Mouse (Mus musculus): ENCODE measurements around the gene Gm49383. TPM values are rescaled to one million over a fixed set of nuclear protein-coding genes. Genes with fewer than 3 reads are reported as not detected.
"Not testable (repeated sequence)": the region's sequence is repeated elsewhere in the genome, so short reads cannot be mapped to it uniquely, and the experiment has no call there.

The Gm49383 gene
- polyA plus RNA-seq, 1 experiment from 2014 or later: 28.6 TPM

DNA sequence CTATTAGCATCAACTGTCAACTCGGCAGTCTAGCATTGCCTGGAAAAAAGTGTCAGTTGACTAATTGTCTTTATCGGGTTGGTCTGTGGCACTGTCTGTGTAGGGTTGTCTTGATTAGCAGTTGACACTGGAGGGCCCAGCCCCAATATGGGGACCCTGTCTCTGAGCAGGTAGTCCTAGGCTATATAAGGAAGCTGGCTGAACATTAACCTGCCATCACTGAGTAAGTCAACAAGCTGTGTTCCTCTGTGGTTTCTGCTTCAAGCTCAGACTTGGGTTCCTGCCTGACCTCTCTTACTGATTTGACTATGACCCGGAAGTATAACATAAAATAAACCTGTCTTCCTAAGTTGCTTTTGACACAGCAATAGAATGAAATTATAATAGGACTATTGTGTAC, 20.9 kb downstream of the Gm49383 start:
- Histone ChIP-seq H3K9me3 (no peaks in the 10 kb centered on the region), H3K4me3 (replicated peaks) (no peak overlapping the region), H3K9ac (no peak overlapping the region), H3K27me3 (replicated peaks) (no peaks in the 10 kb centered on the region), H3K27ac (no peak overlapping the region), H3K36me3 (0 out of 2 replicates have a peak, but pooled peaks cover 3% of the 10 kb centered on the region), H3K4me2 (replicated peaks) (no peak overlapping the region), H3K4me1 (replicated peaks) (no peaks in the 10 kb centered on the region)
- peak; percentile 74 for ATAC-seq
- 69% methylated on average over 3 of the region's 3 CpGs for WGBS

- no peak overlapping the region for H3K9ac ChIP-seq
- no peak overlapping the region for H3K4me3 ChIP-seq (replicated peaks)
- H3K4me2 ChIP-seq (replicated peaks): no peak overlapping the region
- no peak overlapping the region for H3K27ac ChIP-seq
- H3K36me3 ChIP-seq: 0 out of 2 replicates have a peak, but pooled peaks cover 3% of the 10 kb centered on the region
- H3K9me3 ChIP-seq: no peaks in the 10 kb centered on the region
- ATAC-seq: no peak
- 92% methylated on average over 2 of the region's 2 CpGs for WGBS
- no peaks in the 10 kb centered on the region for H3K27me3 ChIP-seq (replicated peaks)
- 0 out of 2 replicates have a peak, but pooled peaks cover 6% of the 10 kb centered on the region for H3K4me1 ChIP-seq (replicated peaks)
These were observed 25.6 kb downstream of the Gm49383 start for GRCm38 (mm10) chr12:69171307-69171706.

GRCm38 (mm10) chr12:69168461-69169106, 28.3 kb downstream of the Gm49383 start, which contains the start of gene Lrr1:
Gene Lrr1, plus strand, starts transcription at chr12:69168814.
- Histone ChIP-seq H3K4me3 (replicated peaks) (peak within 1 kb of the TSS; percentile 76), H3K27ac (peak within 1 kb of the TSS; percentile 61; the same call in 1 of the 2 replicates), H3K4me2 (replicated peaks) (peak within 1 kb of the TSS; percentile 77), H3K36me3 (0 out of 2 replicates have a peak, but pooled peaks cover 3% of the 10 kb centered on the region), H3K27me3 (replicated peaks) (no peaks in the 10 kb centered on the region), H3K9me3 (no peaks in the 10 kb centered on the region), H3K4me1 (replicated peaks) (peaks cover 6% of the 10 kb centered on the region; the same call in 1 of the 2 replicates), H3K9ac (peak within 1 kb of the TSS; percentile 60)
- ATAC-seq: peak; percentile 94
- under 1% methylated on average over 40 of the region's 40 CpGs for WGBS

GRCm38 (mm10) chr12:69167656-69168460, 29.0 kb downstream of the Gm49383 start:
- Histone ChIP-seq H3K36me3 (no peaks in the 10 kb centered on the region), H3K4me2 (replicated peaks) (peak overlapping the region; percentile 77), H3K9ac (peak overlapping the region; percentile 60), H3K4me3 (replicated peaks) (peak overlapping the region; percentile 76), H3K27me3 (replicated peaks) (no peaks in the 10 kb centered on the region), H3K4me1 (replicated peaks) (peaks cover 6% of the 10 kb centered on the region; the same call in 1 of the 2 replicates), H3K9me3 (no peaks in the 10 kb centered on the region), H3K27ac (0 out of 2 replicates have a peak overlapping the region, but pooled peaks have one; percentile 61)
- WGBS: 6% methylated on average over 18 of the region's 18 CpGs
- ATAC-seq: peak; percentile 40

GRCm38 (mm10) chr12:69166861-69167581, 29.9 kb downstream of the Gm49383 start:
- ATAC-seq; H3K9ac ChIP-seq; H3K9me3 ChIP-seq; H3K27me3 ChIP-seq (replicated peaks); H3K4me3 ChIP-seq (replicated peaks); H3K36me3 ChIP-seq; H3K4me2 ChIP-seq (replicated peaks); H3K27ac ChIP-seq; H3K4me1 ChIP-seq (replicated peaks): not testable (repeated sequence)
- 77% methylated on average over 8 of the region's 8 CpGs for WGBS

GRCm38 (mm10) chr12:69164904-69165303, 32.0 kb downstream of the Gm49383 start:
- Histone ChIP-seq H3K4me2 (replicated peaks) (no peak overlapping the region), H3K4me3 (replicated peaks) (no peak overlapping the region), H3K27ac (no peak overlapping the region), H3K27me3 (replicated peaks) (no peaks in the 10 kb centered on the region), H3K36me3 (no peaks in the 10 kb centered on the region), H3K9me3 (no peaks in the 10 kb centered on the region), H3K4me1 (replicated peaks) (peaks cover 4% of the 10 kb centered on the region; the same call in 1 of the 2 replicates), H3K9ac (no peak overlapping the region)
- no peak for ATAC-seq
- 44% methylated on average over 3 of the region's 3 CpGs for WGBS

DNA sequence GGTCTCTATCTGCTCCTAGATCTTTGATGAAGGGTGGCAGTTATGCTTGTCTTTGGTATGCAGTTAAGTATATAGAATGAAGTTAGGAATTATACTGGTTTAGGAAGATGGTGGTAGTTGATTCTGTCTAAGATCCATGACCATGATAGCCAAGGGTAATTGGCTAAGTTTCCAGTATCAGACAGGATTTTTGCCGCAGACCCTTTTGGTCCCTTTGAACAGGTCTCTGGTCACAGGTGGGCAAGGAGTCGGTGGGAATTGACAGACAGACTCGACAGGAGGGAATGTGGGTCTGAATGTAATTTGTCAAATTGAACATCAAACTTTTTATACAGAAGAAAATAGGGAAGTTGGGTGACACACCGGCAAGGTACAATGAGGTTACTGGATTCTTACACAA, 33.3 kb downstream of the Gm49383 start:
- not testable (repeated sequence) for ATAC-seq; H3K27ac ChIP-seq; H3K4me2 ChIP-seq (replicated peaks); H3K9ac ChIP-seq; H3K9me3 ChIP-seq; H3K4me3 ChIP-seq (replicated peaks); H3K4me1 ChIP-seq (replicated peaks); H3K36me3 ChIP-seq; H3K27me3 ChIP-seq (replicated peaks)
- 89% methylated on average over 4 of the region's 4 CpGs for WGBS

- not testable (repeated sequence) for ATAC-seq; H3K27ac ChIP-seq; H3K4me2 ChIP-seq (replicated peaks); H3K4me3 ChIP-seq (replicated peaks); H3K9ac ChIP-seq; H3K9me3 ChIP-seq; H3K27me3 ChIP-seq (replicated peaks); H3K4me1 ChIP-seq (replicated peaks)
- 83% methylated on average over 2 of the region's 2 CpGs for WGBS
- peaks cover 12% of the 10 kb centered on the region for H3K36me3 ChIP-seq
These were observed 36.2 kb downstream of the Gm49383 start for GRCm38 (mm10) chr12:69160677-69161076.

- no peak overlapping the region for H3K9ac ChIP-seq
- peaks cover 7% of the 10 kb centered on the region; the same call in 1 of the 2 replicates for H3K4me1 ChIP-seq (replicated peaks)
- 4% methylated on average over 9 of the region's 9 CpGs for WGBS
- H3K27me3 ChIP-seq (replicated peaks): no peaks in the 10 kb centered on the region
- H3K27ac ChIP-seq: no peak overlapping the region
- H3K9me3 ChIP-seq: no peaks in the 10 kb centered on the region
- ATAC-seq: no peak; the same call in 1 of the 2 replicates
- H3K4me2 ChIP-seq (replicated peaks): peak overlapping the region; percentile 34
- H3K36me3 ChIP-seq: peaks cover 12% of the 10 kb centered on the region
- H3K4me3 ChIP-seq (replicated peaks): 0 out of 2 replicates have a peak overlapping the region, but pooled peaks have one; percentile 54
These were observed 37.3 kb downstream of the Gm49383 start for GRCm38 (mm10) chr12:69159578-69159940.

GRCm38 (mm10) chr12:69158765-69159577, 37.9 kb downstream of the Gm49383 start, which contains the start of gene Rps29:
Gene Rps29, minus strand, starts transcription at chr12:69159186.
- H3K9ac ChIP-seq: peak within 1 kb of the TSS; percentile 87
- 0% methylated on average over 61 of the region's 68 CpGs for WGBS
- peak; percentile 98 for ATAC-seq
- peak within 1 kb of the TSS; percentile 54 for H3K4me3 ChIP-seq (replicated peaks)
- not testable (repeated sequence) for H3K9me3 ChIP-seq; H3K27me3 ChIP-seq (replicated peaks); H3K4me1 ChIP-seq (replicated peaks)
- H3K4me2 ChIP-seq (replicated peaks): peak within 1 kb of the TSS; percentile 54
- H3K36me3 ChIP-seq: peaks cover 12% of the 10 kb centered on the region
- H3K27ac ChIP-seq: peak within 1 kb of the TSS; percentile 84

GRCm38 (mm10) chr12:69158366-69158764, 38.5 kb downstream of the Gm49383 start:
- Histone ChIP-seq H3K36me3 (peaks cover 12% of the 10 kb centered on the region), H3K27me3 (replicated peaks) (no peaks in the 10 kb centered on the region), H3K9ac (peak overlapping the region; percentile 87), H3K4me3 (replicated peaks) (peak overlapping the region; percentile 54), H3K9me3 (no peaks in the 10 kb centered on the region), H3K4me2 (replicated peaks) (peak overlapping the region; percentile 54), H3K4me1 (replicated peaks) (peaks cover 7% of the 10 kb centered on the region; the same call in 1 of the 2 replicates), H3K27ac (peak overlapping the region; percentile 84)
- ATAC-seq: no peak
- WGBS: under 1% methylated on average over 19 of the region's 19 CpGs
